ENCODE assay signal across 10 mouse cellular contexts in genomic region chr10:116653511-116653945, GRCm38 (mm10).
DNase-seq lines count a peak whose midpoint lies in the region; ATAC-seq and TF ChIP-seq lines count a peak whose summit lies in the region.
"Had no signal": no experiment of that assay in that cellular context is flagged by ENCODE, and none has a peak within 500 bp of the region (broad histone marks: within the 10 kb centered on the region; RNA-seq: fewer than 3 reads in every experiment).

No protein-coding gene starts in this region.

- 90% methylated on average over 12 of the region's 12 CpGs for WGBS in limb, embryonic 10.5 days

- H3K27ac ChIP-seq in limb, embryonic 10.5 days: no peak overlapping the region
- H3K27ac ChIP-seq: liver, embryonic 15.5 days had no signal

- no peaks in the 10 kb centered on the region for H3K36me3 ChIP-seq in E14TG2a.4 (ENCODE audit: insufficient read depth, low read length)
- no peaks in the 10 kb centered on the region for H3K36me3 ChIP-seq in limb, embryonic 10.5 days
- H3K36me3 ChIP-seq: liver, embryonic 15.5 days had no signal

- no peaks in the 10 kb centered on the region for H3K9me3 ChIP-seq in E14TG2a.4 (ENCODE audit: low read length)
- no peaks in the 10 kb centered on the region for H3K9me3 ChIP-seq in limb, embryonic 10.5 days (replicated peaks)
- H3K9me3 ChIP-seq: liver, embryonic 15.5 days had no signal

- in situ Hi-C loops in Patski (cut with MboI; ENCODE audit: low pct_unique_long_range_greater_than_20kb): no loop called here

- H3K4me1 ChIP-seq in E14TG2a.4 (replicated peaks; ENCODE audit: low read depth, low read length): peaks cover 11% of the 10 kb centered on the region
- no peaks in the 10 kb centered on the region for H3K4me1 ChIP-seq in limb, embryonic 10.5 days
- H3K4me1 ChIP-seq: liver, embryonic 15.5 days had no signal

- H3K4me3 ChIP-seq in E14TG2a.4 (replicated peaks; ENCODE audit: low read length): no peak overlapping the region
- H3K4me3 ChIP-seq in limb, embryonic 10.5 days: no peak overlapping the region
- H3K4me3 ChIP-seq: liver, embryonic 15.5 days had no signal

- no peak for DNase-seq in Patski (ENCODE audit: low read depth, low spot score)
- DNase-seq in left cerebral cortex, adult 9 months (ENCODE audit: low spot score in 2 of 2): peak; percentile 46 to 86
- DNase-seq in thymus, adult 18-20 months: no peak
- DNase-seq in ovary, postnatal 14 days (ENCODE audit: low spot score): no peak
- DNase-seq in limb, embryonic 10.5 days (ENCODE audit: low spot score): no peak
- DNase-seq in heart, adult 8-10 months (ENCODE audit: low spot score): no peak
- DNase-seq: adrenal gland, adult 2 months had no signal

- no peaks in the 10 kb centered on the region for H3K27me3 ChIP-seq in E14TG2a.4 (ENCODE audit: insufficient read depth, low read length)
- no peaks in the 10 kb centered on the region for H3K27me3 ChIP-seq in Patski
- no peaks in the 10 kb centered on the region for H3K27me3 ChIP-seq in limb, embryonic 10.5 days (ENCODE audit: low read depth, poor library complexity, severe bottlenecking)
- H3K27me3 ChIP-seq: liver, embryonic 15.5 days had no signal

- POLR2A ChIA-PET in Patski (lab: Charles Lee): no interaction called here

- ATAC-seq in Patski: no peak
- peak; percentile 97 for ATAC-seq in frontal cortex, adult (ENCODE audit: low TSS enrichment)

- CTCF ChIA-PET in Patski (lab: Charles Lee): no interaction called here

- TF ChIP-seq CTCF in E14TG2a.4 (conservative IDR thresholded peaks at IDR 0.05; ENCODE audit: low read length): peak; percentile 58
- peak; percentile 24 for TF ChIP-seq CTCF in Patski (IDR thresholded peaks at IDR 0.05)

Comparison
In these comparisons a context has a peak if more than half of its experiments do, and no peak if none do; other contexts are left out.
1. DNase-seq: peak in left cerebral cortex, adult 9 months (2 of 2); none in Patski (single experiment), thymus, adult 18-20 months (0 of 2), ovary, postnatal 14 days (single experiment), limb, embryonic 10.5 days (single experiment) and heart, adult 8-10 months (single experiment).